Mouse (Mus musculus) kidney, embryonic 15.5 days (tissue): ENCODE data around the gene Pik3r5. TPM values are rescaled to one million over a fixed set of nuclear protein-coding genes. Genes with fewer than 3 reads are reported as not detected.

Source experiments
- ATAC-seq: fragments of 200-750 bp; cut with Nextera tagmentation; replicated peaks from 2 replicates; pipeline ENCODE4 v1.8.0; 2017; ENCODE audit warnings: moderate TSS enrichment; ENCODE audit not compliant: low FRiP score
- H3K27ac ChIP-seq: fragments of 300-500 bp; sonication (generic); 2 replicates; pipeline ENCODE4 v1.5.1; 2015; ENCODE audit warnings: mild to moderate bottlenecking, inconsistent platforms
- H3K27me3 ChIP-seq: fragments of 300-500 bp; sonication (generic); 2 replicates; pipeline ENCODE4 v1.6.1; 2015; ENCODE audit warnings: inconsistent platforms
- H3K36me3 ChIP-seq: fragments of 300-500 bp; sonication (generic); 2 replicates; pipeline ENCODE4 v1.6.1; 2015; ENCODE audit warnings: inconsistent platforms
- H3K4me1 ChIP-seq: fragments of 300-500 bp; sonication (generic); 2 replicates; pipeline ENCODE4 v1.6.1; 2015; ENCODE audit warnings: inconsistent platforms
- H3K4me2 ChIP-seq: fragments of 300-500 bp; sonication (generic); 2 replicates; pipeline ENCODE4 v1.6.1; 2015; ENCODE audit warnings: moderate library complexity, mild to moderate bottlenecking, inconsistent platforms
- H3K4me3 ChIP-seq: fragments of 300-500 bp; sonication (generic); replicated peaks from 2 replicates; pipeline ENCODE4 v1.5.1; 2015; ENCODE audit warnings: mild to moderate bottlenecking, inconsistent platforms
- H3K9ac ChIP-seq: fragments of 300-500 bp; sonication (generic); 2 replicates; pipeline ENCODE4 v1.6.1; 2015; ENCODE audit warnings: mild to moderate bottlenecking, inconsistent platforms
- H3K9me3 ChIP-seq: fragments of 300-500 bp; sonication (generic); replicated peaks from 2 replicates; pipeline ENCODE4 v1.6.1; 2016; ENCODE audit warnings: inconsistent platforms
- WGBS: fragments of 180-500 bp; shearing (Covaris S2); methylation state at CpG from one replicate; pipeline ENCODE4 v1.1.7; 2015; ENCODE audit warnings: mixed read lengths; 5-methylcytosine and 5-hydroxymethylcytosine counted together
- polyA plus RNA-seq: library from polyadenylated mRNA; unstranded; fragments of >200 nt; fragmentation: Nextera tagmentation; extraction: Ambion mirVana; gene quantifications from 2 replicates; pipeline ENCODE4 v1.2.1, GENCODE M21; 2015

The Pik3r5 gene
- polyA plus RNA-seq, 1 experiment from 2014 or later = 0.68 TPM

DNA sequence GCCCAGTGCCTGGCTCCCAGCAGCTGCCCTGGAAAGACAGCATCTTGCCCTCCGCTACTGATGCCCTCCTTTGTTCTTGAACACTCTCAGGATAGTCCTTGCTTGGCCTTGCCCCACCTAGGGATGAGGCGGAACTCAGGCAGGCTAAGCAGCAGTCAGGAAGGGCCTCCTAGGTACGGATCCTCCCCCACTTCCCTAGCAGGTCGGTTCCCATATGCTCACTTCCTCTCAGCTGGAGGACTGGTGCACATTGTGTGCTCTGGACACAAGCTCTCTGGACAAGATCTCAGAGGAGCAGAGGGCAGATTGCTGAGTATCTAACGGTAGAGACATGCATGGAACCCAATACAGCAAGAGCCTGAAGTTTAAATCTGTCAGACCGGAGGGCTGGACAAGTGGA is 65.2 kb downstream of the Pik3r5 start:
- H3K36me3 ChIP-seq = no peaks in the 10 kb centered on the region
- no peaks in the 10 kb centered on the region for H3K9me3 ChIP-seq
- H3K27me3 ChIP-seq = no peaks in the 10 kb centered on the region
- H3K4me3 ChIP-seq = no peak overlapping the region
- ATAC-seq = no peak
- H3K27ac ChIP-seq = no peak overlapping the region
- no peak overlapping the region for H3K4me2 ChIP-seq
- H3K9ac ChIP-seq = no peak overlapping the region
- WGBS = 62% methylated on average over 6 of the region's 6 CpGs
- H3K4me1 ChIP-seq = peaks cover 9% of the 10 kb centered on the region

DNA sequence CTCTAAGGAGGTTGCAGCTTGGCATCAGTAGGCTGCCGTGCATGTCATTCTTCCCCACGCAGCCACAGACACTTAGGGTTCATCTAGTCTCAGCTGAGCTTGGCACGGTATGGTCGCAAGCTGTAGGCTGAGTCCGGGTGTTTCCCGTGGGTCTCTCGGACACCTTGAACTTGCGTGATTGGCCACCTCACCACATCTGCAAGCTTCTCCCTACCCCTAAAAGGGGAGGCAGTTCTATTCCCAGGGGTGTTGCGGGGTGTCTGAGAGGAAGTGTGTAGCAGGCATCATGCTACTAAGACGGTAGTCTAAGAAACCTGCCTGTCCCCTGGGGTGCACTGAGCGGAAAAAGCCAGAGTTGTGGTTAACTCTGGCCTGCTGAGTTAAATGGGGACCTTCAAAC is 66.6 kb downstream of the Pik3r5 start:
- no peak for ATAC-seq
- 91% methylated on average over 11 of the region's 11 CpGs for WGBS
- no peak overlapping the region for H3K9ac ChIP-seq
- H3K4me1 ChIP-seq = peaks cover 9% of the 10 kb centered on the region
- no peaks in the 10 kb centered on the region for H3K36me3 ChIP-seq
- no peaks in the 10 kb centered on the region for H3K9me3 ChIP-seq
- H3K27me3 ChIP-seq = no peaks in the 10 kb centered on the region
- no peak overlapping the region for H3K27ac ChIP-seq
- H3K4me2 ChIP-seq = no peak overlapping the region
- no peak overlapping the region for H3K4me3 ChIP-seq

DNA sequence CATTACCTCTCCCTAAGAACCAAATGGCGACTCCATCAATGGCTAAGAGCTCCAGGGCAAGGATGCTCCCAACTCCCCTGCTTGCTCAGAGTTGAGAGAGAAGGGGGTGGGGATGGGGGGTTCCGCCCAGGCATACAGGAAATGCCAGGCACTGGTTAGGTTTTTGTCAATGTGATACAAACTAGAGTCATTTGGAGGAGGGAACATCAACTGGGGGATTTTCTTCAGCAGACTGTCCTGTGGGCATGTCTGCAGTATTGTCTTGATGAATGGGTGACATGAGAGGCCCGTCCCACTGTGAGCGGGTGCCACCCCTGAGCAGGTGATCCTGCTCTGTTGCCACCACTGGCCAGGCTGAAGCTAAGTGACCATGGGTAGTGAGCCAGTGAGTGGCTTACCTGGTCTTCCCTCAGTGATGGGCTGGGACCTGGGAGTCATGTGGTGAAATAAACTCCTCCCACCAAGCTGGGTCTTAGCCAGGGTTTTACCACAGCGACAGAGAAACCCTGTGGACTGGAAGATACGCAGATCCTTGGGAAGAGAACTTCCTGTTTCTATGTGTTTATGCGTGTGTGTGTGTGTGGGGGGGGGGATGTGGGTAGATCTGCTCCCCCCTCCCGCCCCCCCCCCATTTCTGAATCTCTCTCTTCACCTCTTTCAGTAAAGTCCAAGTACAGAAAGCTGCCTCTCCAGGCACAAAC is 67.2 kb downstream of the Pik3r5 start:
- Histone ChIP-seq H3K27ac (no peak overlapping the region), H3K4me2 (no peak overlapping the region), H3K9ac (no peak overlapping the region), H3K9me3 (no peaks in the 10 kb centered on the region), H3K27me3 (no peaks in the 10 kb centered on the region), H3K4me3 (no peak overlapping the region), H3K36me3 (no peaks in the 10 kb centered on the region), H3K4me1 (peaks cover 9% of the 10 kb centered on the region)
- WGBS = 68% methylated on average over 7 of the region's 8 CpGs
- ATAC-seq = no peak

DNA sequence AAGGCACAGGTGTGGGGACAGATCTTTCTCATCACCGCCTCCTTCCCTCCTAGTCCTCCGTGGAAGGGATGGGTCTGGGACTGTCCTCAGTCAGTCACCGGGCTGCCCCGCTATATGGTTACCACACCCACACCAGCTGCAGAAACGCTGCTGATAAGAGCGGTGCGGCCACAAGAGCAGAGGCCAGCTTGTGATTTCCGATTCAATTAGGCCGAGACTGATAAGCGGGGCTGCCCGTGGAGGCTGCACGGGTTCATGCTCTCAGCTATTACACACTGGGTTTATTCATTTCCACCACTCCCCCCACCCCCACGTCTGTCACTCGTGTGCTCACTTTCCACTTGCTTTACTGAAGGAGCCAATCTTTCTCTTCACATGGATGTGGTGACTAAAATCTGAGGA is 69.0 kb downstream of the Pik3r5 start:
- Histone ChIP-seq H3K27me3 (no peaks in the 10 kb centered on the region), H3K4me3 (no peak overlapping the region), H3K4me2 (no peak overlapping the region), H3K9me3 (no peaks in the 10 kb centered on the region), H3K27ac (no peak overlapping the region), H3K36me3 (no peaks in the 10 kb centered on the region), H3K9ac (no peak overlapping the region), H3K4me1 (peaks cover 9% of the 10 kb centered on the region)
- ATAC-seq = no peak
- 49% methylated on average over 14 of the region's 14 CpGs for WGBS

DNA sequence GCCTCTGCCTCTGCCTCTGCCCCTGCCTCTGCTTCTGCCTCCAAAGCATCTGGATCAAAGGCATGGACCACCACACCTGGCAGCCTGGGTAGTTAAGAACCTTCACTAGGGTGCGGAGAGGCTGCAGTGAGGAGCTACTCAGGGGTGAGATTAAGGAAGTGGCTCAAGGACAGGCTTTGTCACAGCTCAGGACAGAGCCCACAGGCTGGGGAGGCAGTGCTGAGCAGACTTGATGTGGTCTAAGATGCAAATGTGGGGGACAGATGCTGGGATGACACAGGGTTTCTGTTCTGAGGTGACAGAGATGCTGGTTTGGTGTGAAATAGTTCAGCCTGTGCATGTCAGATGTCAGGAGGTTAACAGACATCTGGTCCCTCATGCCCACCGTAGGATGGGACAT is 70.5 kb downstream of the Pik3r5 start:
- Histone ChIP-seq H3K9me3 (no peaks in the 10 kb centered on the region), H3K27ac (no peak overlapping the region), H3K4me3 (no peak overlapping the region), H3K9ac (no peak overlapping the region), H3K4me1 (peaks cover 9% of the 10 kb centered on the region), H3K27me3 (no peaks in the 10 kb centered on the region), H3K4me2 (no peak overlapping the region), H3K36me3 (no peaks in the 10 kb centered on the region)
- ATAC-seq = no peak
- WGBS = 74% methylated on average over 2 of the region's 2 CpGs

DNA sequence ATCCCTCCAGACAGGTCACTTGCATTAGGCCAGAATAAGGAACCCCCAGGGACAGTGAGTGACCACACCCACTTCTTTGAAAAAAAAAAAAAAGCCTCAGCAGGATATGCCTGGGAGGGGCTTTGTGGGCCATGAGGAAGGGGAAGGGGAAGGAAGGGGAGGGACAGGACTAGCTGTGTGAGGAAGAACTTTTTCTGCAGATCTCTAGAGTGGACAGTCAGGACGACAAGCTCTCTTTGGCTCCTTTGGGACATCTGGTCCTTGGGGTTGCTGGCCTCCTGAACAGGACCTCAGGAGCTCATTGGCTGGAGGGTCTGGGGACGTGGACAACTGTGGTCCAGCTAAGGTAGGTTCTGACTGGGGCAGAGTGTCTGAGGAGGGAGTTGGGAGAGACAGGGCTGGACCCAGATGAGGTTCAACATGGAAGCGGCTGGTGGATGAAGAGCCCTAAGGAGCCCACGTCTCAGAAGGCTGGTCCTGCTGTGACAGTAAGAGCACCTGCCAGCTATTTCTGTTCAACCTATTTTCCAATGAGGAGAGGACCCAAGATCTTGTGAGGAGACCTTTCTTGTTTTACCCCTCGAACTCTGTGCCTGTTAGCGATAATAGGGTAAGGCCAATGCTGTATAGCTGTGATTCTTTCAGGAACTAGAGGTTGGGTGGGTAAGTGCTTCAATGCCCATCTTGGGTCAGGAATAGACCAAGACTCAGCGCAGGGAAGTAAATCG is 71.1 kb downstream of the Pik3r5 start, which contains the start of gene Pik3r6:
Gene Pik3r6 (plus strand): TSS at position 118 of the 728 bp plus-strand sequence.
- no peak within 1 kb of the TSS for H3K27ac ChIP-seq
- H3K4me2 ChIP-seq = peak within 1 kb of the TSS; percentile 45
- ATAC-seq = no peak
- 83% methylated on average over 8 of the region's 8 CpGs for WGBS
- H3K36me3 ChIP-seq = no peaks in the 10 kb centered on the region
- H3K4me3 ChIP-seq = peak within 1 kb of the TSS; percentile 27
- H3K27me3 ChIP-seq = no peaks in the 10 kb centered on the region
- no peak within 1 kb of the TSS for H3K9ac ChIP-seq
- H3K9me3 ChIP-seq = no peaks in the 10 kb centered on the region
- H3K4me1 ChIP-seq = peaks cover 9% of the 10 kb centered on the region

DNA sequence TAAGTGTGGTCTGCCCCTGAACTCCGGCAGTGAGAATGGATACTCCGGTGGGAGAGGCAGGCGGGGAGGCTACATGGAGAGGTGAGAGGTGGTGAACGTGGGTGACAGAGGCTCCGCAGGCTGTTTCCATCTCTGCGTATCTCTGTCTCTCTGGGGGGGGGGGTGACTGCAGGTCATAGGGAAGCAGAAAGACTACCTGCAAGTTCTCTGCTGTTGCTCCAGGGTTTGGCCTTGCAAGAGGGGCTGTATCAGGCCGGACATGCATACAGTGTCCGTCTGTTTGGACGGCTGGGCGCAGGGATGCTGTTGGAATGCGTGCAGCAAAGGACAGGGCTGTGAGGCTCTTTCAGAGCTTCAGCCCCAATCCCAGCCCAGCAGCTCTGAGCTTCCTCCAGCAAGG is 73.0 kb downstream of the Pik3r5 start:
- WGBS = 86% methylated on average over 11 of the region's 11 CpGs
- Histone ChIP-seq H3K4me3 (no peak overlapping the region), H3K4me1 (peaks cover 9% of the 10 kb centered on the region), H3K4me2 (peak overlapping the region; percentile 45; the same call in 1 of the 2 replicates), H3K27ac (no peak overlapping the region), H3K36me3 (no peaks in the 10 kb centered on the region), H3K9ac (no peak overlapping the region), H3K27me3 (no peaks in the 10 kb centered on the region), H3K9me3 (no peaks in the 10 kb centered on the region)
- ATAC-seq = no peak

DNA sequence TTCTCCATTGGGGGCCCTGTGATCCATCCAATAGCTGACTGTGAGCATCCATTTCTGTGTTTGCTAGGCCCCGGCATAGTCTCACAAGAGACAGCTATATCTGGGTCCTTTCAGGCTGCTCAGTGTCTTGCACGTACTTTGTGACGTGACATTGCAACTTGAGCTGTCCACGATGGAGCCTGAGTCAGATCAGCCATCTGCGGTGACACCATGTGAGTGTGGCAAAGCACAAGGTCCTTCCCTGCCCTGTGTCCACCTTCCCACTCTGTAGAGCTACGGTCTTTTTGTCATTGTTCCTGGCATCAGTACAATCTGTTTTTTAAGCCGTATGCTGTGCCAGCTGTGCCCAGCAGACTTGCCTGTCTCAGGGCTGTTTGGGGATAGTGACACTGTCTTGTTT is 75.3 kb downstream of the Pik3r5 start:
- Histone ChIP-seq H3K36me3 (no peaks in the 10 kb centered on the region), H3K4me2 (no peak overlapping the region), H3K9me3 (no peaks in the 10 kb centered on the region), H3K27ac (no peak overlapping the region), H3K9ac (no peak overlapping the region), H3K27me3 (no peaks in the 10 kb centered on the region), H3K4me3 (no peak overlapping the region), H3K4me1 (no peaks in the 10 kb centered on the region)
- no peak for ATAC-seq
- WGBS = 82% methylated on average over 7 of the region's 7 CpGs

DNA sequence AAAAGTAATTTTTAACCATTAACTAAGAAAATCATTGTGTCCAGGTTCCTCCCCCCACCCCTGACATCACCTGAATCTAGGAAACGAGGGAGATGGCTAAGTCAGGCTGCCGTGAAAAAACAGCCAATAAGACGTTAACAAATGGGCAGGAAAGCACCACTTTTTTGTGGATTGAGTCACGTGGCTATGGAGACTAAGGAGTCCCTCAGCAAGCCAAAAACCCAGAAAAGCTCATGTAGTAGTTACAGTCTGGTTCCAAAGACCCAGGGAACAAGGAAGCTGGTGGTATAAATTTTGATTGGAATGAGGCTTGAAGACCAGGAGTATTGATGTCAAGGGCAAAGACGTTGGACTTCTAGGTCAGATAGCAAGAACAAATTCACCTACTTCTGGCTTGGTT is 76.7 kb downstream of the Pik3r5 start:
- Histone ChIP-seq H3K9me3 (no peaks in the 10 kb centered on the region), H3K27ac (no peak overlapping the region), H3K4me1 (no peaks in the 10 kb centered on the region), H3K36me3 (no peaks in the 10 kb centered on the region), H3K4me3 (no peak overlapping the region), H3K9ac (no peak overlapping the region), H3K4me2 (no peak overlapping the region), H3K27me3 (no peaks in the 10 kb centered on the region)
- no peak for ATAC-seq
- 70% methylated on average over 5 of the region's 5 CpGs for WGBS

DNA sequence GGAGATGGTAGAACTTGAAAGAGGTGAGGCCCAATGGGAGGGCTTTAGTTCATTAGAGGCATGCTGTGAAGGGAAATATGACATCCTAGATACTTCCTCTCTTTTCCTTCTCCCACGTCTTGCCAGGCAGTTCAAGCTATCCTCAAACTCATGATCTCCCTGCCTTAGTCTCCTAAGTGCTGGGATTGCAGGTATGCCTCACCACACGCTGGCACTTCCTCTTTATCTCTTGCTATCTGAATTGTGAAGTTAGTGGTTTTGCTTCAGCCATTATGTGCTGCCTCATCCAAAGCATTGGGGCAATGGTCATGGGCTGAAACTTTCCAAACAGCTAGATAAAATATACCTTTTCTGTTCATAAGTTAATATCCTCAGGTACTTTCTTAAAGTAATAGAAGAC is 77.3 kb downstream of the Pik3r5 start:
- 65% methylated on average over 2 of the region's 2 CpGs for WGBS
- no peaks in the 10 kb centered on the region for H3K36me3 ChIP-seq
- H3K9me3 ChIP-seq = no peaks in the 10 kb centered on the region
- H3K4me3 ChIP-seq = no peak overlapping the region
- H3K4me2 ChIP-seq = no peak overlapping the region
- H3K9ac ChIP-seq = no peak overlapping the region
- H3K27me3 ChIP-seq = no peaks in the 10 kb centered on the region
- no peak overlapping the region for H3K27ac ChIP-seq
- H3K4me1 ChIP-seq = 0 out of 2 replicates have a peak, but pooled peaks cover 3% of the 10 kb centered on the region
- ATAC-seq = no peak

DNA sequence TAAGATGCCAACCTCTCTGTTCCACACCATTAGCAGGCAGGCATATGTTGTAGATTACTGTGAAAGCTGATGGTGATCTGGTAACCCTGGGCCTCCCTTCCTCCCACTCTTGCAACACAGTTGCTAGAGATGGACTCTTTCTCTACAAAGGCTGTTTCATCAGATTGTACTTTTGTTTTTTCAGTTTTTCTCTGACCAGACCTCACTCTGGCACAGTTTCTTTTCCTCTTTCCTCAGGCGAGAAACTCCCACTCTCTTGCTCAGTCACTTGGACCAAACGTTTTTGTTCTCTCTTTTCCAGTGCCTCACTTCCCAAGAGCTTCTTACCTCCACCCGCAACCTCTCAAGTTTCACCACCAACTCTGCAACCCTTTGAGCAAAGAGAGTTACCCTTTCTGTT is 82.0 kb downstream of the Pik3r5 start:
- Histone ChIP-seq H3K9me3 (no peaks in the 10 kb centered on the region), H3K27ac (peak overlapping the region; percentile 32; the same call in 1 of the 2 replicates), H3K9ac (no peak overlapping the region), H3K27me3 (no peaks in the 10 kb centered on the region), H3K4me2 (no peak overlapping the region), H3K36me3 (no peaks in the 10 kb centered on the region), H3K4me1 (0 out of 2 replicates have a peak, but pooled peaks cover 3% of the 10 kb centered on the region), H3K4me3 (no peak overlapping the region)
- 24% methylated on average over 3 of the region's 3 CpGs for WGBS
- no peak for ATAC-seq

DNA sequence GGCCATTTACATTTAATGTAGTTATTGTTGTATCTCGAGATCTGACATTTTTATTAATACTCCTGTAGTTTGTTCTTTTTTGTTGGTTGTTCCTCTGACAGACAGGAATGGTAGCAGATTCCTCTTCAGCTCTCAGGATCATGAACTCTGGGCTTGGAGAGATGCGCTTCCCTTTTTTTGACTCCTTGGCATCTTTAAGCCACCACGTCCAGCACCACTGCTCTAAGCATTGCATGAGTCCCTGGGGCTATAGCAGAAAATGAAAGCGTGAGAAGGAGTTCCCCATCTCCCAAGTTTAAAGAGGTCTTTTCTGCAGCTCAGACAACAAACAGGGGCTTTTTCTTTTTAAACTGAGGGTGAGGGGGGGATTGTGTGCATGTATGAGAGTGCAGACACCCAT is 87.4 kb downstream of the Pik3r5 start:
- Histone ChIP-seq H3K4me2 (no peak overlapping the region), H3K4me1 (peaks cover 4% of the 10 kb centered on the region; the same call in 1 of the 2 replicates), H3K27ac (no peak overlapping the region), H3K36me3 (no peaks in the 10 kb centered on the region), H3K9me3 (no peaks in the 10 kb centered on the region), H3K9ac (no peak overlapping the region), H3K27me3 (no peaks in the 10 kb centered on the region), H3K4me3 (no peak overlapping the region)
- WGBS = 95% methylated on average over 4 of the region's 4 CpGs
- ATAC-seq = no peak
